Mouse (Mus musculus): ENCODE data around the gene Tbc1d19. TPM values are rescaled to one million over a fixed set of nuclear protein-coding genes. Genes with fewer than 3 reads are reported as not detected.

The Tbc1d19 gene
- 19.6 and 26.3 TPM in 2 replicates for polyA plus RNA-seq (2015; fragmentation: Nextera tagmentation; extraction: Ambion mirVana)

DNA sequence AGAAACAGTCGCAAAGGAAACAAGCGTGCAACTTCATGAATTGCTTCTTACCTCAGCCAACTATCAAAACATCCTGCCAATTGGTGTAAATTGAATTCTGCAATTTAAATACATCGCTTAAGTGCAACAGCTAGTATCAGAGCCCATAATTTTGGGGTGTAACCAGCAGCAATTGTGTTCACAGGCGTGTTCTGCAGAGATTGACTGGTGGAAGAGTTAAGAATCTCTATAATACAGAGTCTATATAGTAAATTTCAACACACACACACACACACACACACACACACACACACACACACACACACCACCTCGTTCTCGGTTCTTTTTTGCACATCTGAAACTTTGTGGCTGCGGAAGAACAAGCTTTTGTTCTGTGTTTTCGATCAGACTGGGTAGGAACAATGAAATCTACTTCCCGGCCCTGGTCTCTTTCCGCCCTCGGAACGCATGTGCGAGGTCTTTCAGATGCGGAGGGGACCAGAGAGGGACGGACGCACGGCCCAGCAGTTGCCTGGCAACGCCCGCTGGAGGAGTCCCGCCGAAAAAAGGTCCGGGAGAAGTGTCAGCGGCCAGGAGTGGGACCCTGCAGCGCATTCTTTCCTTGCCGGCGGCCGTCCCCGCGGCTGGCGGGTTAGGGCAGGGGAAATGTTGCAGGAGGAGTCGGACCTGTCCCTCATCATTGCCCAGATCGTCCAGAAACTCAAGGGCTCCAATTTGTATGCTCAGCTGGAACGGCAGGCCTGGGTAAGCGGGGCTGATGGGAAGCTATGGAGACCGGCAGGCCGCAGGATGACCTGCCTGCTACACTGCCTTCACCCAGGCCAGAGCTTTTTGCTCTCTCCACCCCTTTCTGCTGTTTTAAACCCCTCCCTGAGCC is at the start of gene Tbc1d19:
Gene Tbc1d19 (plus strand): TSS at position 492 of the 877 bp plus-strand sequence.

Other genes with a start within 250 kb of the Tbc1d19 start
- 0.15 and 0.46 TPM in 2 replicates for gene Cckar, start 101.9 kb upstream of the Tbc1d19 start, polyA plus RNA-seq (2015; fragmentation: Nextera tagmentation; extraction: Ambion mirVana)
- gene Stim2, start 188.9 kb downstream of the Tbc1d19 start, polyA plus RNA-seq (2015; fragmentation: Nextera tagmentation; extraction: Ambion mirVana): 11.7 and 14.1 TPM in 2 replicates

Measured in adrenal gland, postnatal 0 days (tissue).